Mouse (Mus musculus) brain, embryonic 14.5 days (tissue): ENCODE data around the gene Gata3. TPM values are rescaled to one million over a fixed set of nuclear protein-coding genes. Genes with fewer than 3 reads are reported as not detected.

Experiments
- DNase-seq: peaks from one replicate; pipeline ENCODE4 v3.0.0-alpha.2; 2011; ENCODE audit warnings: low read depth
- CTCF ChIP-seq: fragments of 200-500 bp; IDR thresholded peaks from 2 replicates; pipeline ENCODE4 v1.5.1; 2012; ENCODE audit warnings: inconsistent platforms, mild to moderate bottlenecking, moderate library complexity, borderline replicate concordance; ENCODE audit not compliant: insufficient read depth, insufficient read length; ENCODE audit errors: extremely low read depth
- POLR2A ChIP-seq: fragments of 200-500 bp; IDR thresholded peaks from 2 replicates; pipeline ENCODE4 v1.6.1; 2012; ENCODE audit warnings: mild to moderate bottlenecking, inconsistent platforms, borderline replicate concordance; ENCODE audit not compliant: poor library complexity, insufficient read depth, insufficient read length, severe bottlenecking; ENCODE audit errors: extremely low read depth
- polyA plus RNA-seq: library from polyadenylated mRNA; depleted of rRNA; stranded (reverse); fragments of >200 nt; gene quantifications from 2 replicates; pipeline ENCODE4 v1.2.3, GENCODE M21; 2012

Gata3 gene
- polyA plus RNA-seq, 1 experiment: 29.4 TPM

- peak; percentile 39 for DNase-seq
- no peak for TF ChIP-seq CTCF
- TF ChIP-seq POLR2A: no peak
These were observed 6.4 kb upstream of the Gata3 start for GRCm38 (mm10) chr2:9896097-9896770.

GRCm38 (mm10) chr2:9894836-9895593 is 5.2 kb upstream of the Gata3 start:
- TF ChIP-seq CTCF: no peak
- no peak for TF ChIP-seq POLR2A
- peak; percentile 60 for DNase-seq

GRCm38 (mm10) chr2:9893272-9893953 is 3.6 kb upstream of the Gata3 start:
- no peak for TF ChIP-seq CTCF
- TF ChIP-seq POLR2A: no peak
- DNase-seq: peak; percentile 51

GRCm38 (mm10) chr2:9892541-9892940 is 2.7 kb upstream of the Gata3 start:
- TF ChIP-seq CTCF (no peak), POLR2A (no peak)
- DNase-seq: peak; percentile 57

GRCm38 (mm10) chr2:9890906-9891305 is 1.1 kb upstream of the Gata3 start:
- no peak for TF ChIP-seq POLR2A
- TF ChIP-seq CTCF: no peak
- peak; percentile 3 for DNase-seq

GRCm38 (mm10) chr2:9890251-9890650 is 417 bp upstream of the Gata3 start:
- no peak for TF ChIP-seq CTCF
- no peak for TF ChIP-seq POLR2A
- DNase-seq: no peak

GRCm38 (mm10) chr2:9888913-9889650 is 752 bp downstream of the Gata3 start, which contains the start of gene 9230102O04Rik:
TSS of gene 9230102O04Rik (minus strand) at chr2:9889540.
- DNase-seq: peak; percentile 70
- TF ChIP-seq POLR2A (no peak), CTCF (peak; percentile 45; the same call in 1 of the 2 replicates)

- DNase-seq: peak; percentile 67
- TF ChIP-seq CTCF (no peak), POLR2A (no peak)
These were observed 2.2 kb downstream of the Gata3 start for GRCm38 (mm10) chr2:9887636-9888035.

GRCm38 (mm10) chr2:9886921-9887610 is 2.8 kb downstream of the Gata3 start:
- no peak for TF ChIP-seq POLR2A
- no peak for TF ChIP-seq CTCF
- peak; percentile 9 for DNase-seq

- DNase-seq: peak; percentile 12
- TF ChIP-seq POLR2A (no peak), CTCF (no peak)
These were observed 3.8 kb downstream of the Gata3 start for GRCm38 (mm10) chr2:9886031-9886430.

GRCm38 (mm10) chr2:9885217-9885770 is 4.5 kb downstream of the Gata3 start:
- DNase-seq: no peak
- TF ChIP-seq CTCF (no peak), POLR2A (no peak)
